Mouse (Mus musculus) liver, adult 2 months (tissue): ENCODE measurements at regions not wholly inside any gene's neighbourhood (a gene's known extent, or its start where the extent isn't known, plus 50 kb on each side); places are given as distances from the start of the nearest gene placed in this dataset.

Experiments used
- CTCF ChIP-seq: fragments of 200-500 bp; IDR thresholded peaks from 2 replicates; pipeline ENCODE4 v1.5.1; 2011; ENCODE audit warnings: low read depth, low read length, control low read depth
- POLR2A ChIP-seq: fragments of 200-500 bp; IDR thresholded peaks from 2 replicates; pipeline ENCODE4 v1.6.1; 2011; ENCODE audit warnings: low read length, control low read depth; ENCODE audit not compliant: insufficient read depth; ENCODE audit errors: extremely low read depth

- TF ChIP-seq POLR2A (no peak), CTCF (no peak)
Observed at GRCm38 (mm10) chr1:177518897-177519513, 76.9 kb downstream of the Zbtb18 start.
